Mouse (Mus musculus) brain, adult 10 weeks (tissue): ENCODE results near the gene Tex33. TPM values are rescaled to one million over a fixed set of nuclear protein-coding genes. Genes with fewer than 3 reads are reported as not detected.

ENCODE experiments used
- polyA plus RNA-seq: library from polyadenylated mRNA; stranded (reverse); fragments of 350-450 nt; fragmentation: Illumina TruSeq; extraction: RNeasy Lipid Tissue Mini Kit (QIAGEN cat#74804); gene quantifications from one replicate; pipeline ENCODE4 v1.2.3, GENCODE M21; 2015; ENCODE audit warnings: low read depth, low replicate concordance

Gene Tex33
- not detected for polyA plus RNA-seq

DNA sequence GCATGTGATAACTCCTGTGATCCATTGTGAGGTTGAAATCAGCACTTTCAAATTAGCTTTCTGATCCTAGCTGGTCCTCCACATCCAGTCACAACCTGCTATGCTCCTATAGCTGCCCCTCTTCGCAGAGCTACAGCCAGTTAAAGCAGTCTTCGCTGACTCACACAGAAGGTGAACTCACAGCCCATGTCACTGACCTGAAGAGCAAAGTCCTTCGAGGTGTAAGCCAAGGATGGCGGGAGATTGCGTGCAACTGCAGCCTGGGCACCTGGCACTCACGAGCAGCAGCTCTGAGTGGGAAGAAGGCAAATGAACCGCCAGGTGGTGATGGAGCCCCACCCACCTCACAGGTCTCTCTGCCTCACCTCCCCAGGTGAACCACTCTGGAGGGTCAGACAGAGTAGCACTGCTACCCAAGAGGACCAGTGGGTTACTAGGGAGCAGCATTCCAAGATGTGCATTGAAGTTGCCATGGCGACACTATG, at the start of gene Tex33:
Gene Tex33, minus strand, starts transcription at position 435 of the 485 bp plus-strand sequence.

DNA sequence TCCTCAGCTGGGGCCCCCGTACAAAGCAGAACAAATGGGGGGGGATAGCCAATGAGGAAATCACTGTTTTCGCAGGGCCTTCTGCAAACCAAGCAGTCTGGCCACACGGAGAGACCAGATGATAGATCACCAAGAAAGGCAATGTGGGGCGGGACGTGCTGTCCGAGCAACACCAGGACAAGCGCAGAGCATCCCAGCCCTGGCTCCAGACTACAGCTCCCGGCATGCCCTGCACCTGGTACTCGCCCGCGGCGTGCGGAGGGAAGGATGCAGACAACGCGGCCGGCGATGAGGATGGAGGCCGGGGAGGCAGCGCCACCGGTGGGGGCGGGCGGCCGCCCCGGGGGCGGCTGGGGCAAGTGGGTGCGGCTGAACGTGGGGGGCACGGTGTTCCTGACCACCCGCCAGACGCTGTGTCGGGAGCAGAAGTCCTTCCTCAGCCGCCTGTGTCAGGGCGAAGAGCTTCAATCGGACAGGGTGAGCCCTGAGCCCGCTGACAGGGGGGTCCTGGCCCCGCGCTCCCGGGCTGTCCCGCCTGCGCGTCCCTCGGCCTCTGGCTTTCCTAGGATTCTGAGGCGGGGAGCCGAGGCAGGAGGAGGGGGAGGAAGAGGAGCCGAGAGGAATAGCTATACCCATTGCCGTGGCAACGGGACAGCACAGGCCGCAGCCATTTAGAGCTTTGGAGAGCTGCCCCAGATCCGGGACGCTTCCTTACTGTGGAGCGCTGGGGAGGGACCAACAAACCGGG, 32.9 kb upstream of the Tex33 start, which contains the start of gene Kctd17:
Gene Kctd17, plus strand, starts transcription at position 174 of the 748 bp plus-strand sequence.

DNA sequence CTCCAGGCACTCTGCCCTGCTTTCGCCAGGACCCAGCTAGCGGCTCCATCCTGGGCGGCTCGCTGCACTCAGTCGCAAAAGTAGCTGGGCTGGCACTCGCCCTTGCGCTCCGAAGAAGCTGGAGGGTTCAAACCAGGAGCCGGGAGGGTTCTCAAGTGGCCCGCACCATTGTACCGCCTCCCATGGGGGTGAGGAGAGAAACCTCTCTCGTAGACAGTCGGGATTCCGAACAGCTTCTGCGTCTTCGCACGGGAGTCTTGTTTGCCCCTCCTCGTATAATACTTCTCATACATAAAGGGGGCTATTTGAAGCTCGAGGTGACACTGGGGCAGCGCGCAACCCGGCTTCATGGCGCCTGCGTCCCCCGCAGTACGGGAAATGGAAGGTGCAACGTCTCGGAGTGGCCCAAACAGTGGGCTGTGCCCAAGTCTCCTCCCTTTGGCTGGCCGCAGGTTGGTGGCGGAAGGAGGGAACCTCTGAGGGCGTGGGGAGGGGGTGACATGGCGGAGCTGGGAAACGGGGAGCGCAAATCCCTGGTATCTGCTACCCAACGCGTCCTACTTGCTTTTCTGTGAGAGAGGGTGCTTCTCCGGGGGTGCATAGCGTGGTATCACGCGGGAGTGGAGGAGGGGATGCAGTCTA, 10.7 kb upstream of the Tex33 start, which contains the start of gene Mpst:
Gene Mpst, plus strand, starts transcription at position 124 of the 642 bp plus-strand sequence.

DNA sequence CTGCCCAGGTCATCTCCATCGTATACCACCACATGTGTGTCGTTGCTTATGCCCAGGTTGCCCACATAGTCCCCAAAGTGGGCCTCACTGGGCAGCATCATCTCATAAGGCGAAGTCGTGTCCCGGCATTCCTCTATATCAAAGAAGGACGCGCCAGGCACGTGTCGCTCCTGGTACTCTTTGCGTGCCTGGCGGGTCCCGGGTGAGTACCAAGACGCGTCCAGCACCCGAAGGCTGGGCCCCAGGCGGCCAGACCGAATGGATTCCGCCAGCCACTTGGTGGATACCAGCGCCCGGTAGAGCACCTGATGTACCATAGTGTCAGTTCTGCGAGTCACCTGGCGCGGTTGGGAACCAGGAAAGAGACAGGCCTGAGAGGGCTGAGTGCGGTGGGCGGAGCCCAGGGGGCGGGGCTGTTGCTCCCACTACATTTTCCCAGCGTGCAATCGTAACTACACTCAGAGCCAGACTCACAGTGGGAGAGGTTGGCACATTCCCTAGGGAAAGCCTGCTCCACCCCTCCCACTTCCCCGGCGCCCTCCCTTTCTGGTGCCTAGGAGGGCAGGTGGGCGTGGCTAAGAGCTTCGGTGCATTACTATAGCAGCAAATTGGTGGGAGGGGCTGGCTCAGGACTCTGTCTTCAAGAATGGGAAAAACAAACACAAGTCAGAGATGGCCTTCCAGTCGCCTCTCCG, 10.0 kb upstream of the Tex33 start, which contains the start of gene Tst:
Gene Tst, minus strand, starts transcription at position 391 of the 695 bp plus-strand sequence.

Other genes starting within 250 kb of the Tex33 start
- 48.2 TPM for gene Ift27, start 221.8 kb downstream of the Tex33 start, polyA plus RNA-seq
- gene Pvalb, start 189.5 kb downstream of the Tex33 start, polyA plus RNA-seq: 239 TPM
- 1.6 TPM for gene Ncf4, start 151.1 kb downstream of the Tex33 start, polyA plus RNA-seq
- 0.45 TPM for gene Csf2rb2, start 90.2 kb downstream of the Tex33 start, polyA plus RNA-seq
- 1.6 TPM for gene Csf2rb, start 70.2 kb downstream of the Tex33 start, polyA plus RNA-seq
- 61.4 TPM for gene Tst, start 10.0 kb upstream of the Tex33 start, polyA plus RNA-seq
- 54.0 TPM for gene Mpst, start 10.5 kb upstream of the Tex33 start, polyA plus RNA-seq
- 323 TPM for gene Kctd17, start 32.7 kb upstream of the Tex33 start, polyA plus RNA-seq
- gene Tmprss6, start 72.7 kb upstream of the Tex33 start, polyA plus RNA-seq: 1.2 TPM
- gene Il2rb, start 99.4 kb upstream of the Tex33 start, polyA plus RNA-seq: 0.19 TPM
- 2.5 TPM for gene C1qtnf6, start 135.5 kb upstream of the Tex33 start, polyA plus RNA-seq
- 14.2 TPM for gene Sstr3, start 148.8 kb upstream of the Tex33 start, polyA plus RNA-seq
- 2.7 TPM for gene Rac2, start 176.9 kb upstream of the Tex33 start, polyA plus RNA-seq
- 13.0 TPM for gene Cyth4, start 201.1 kb upstream of the Tex33 start, polyA plus RNA-seq